Mouse (Mus musculus) MEL (cell line): ENCODE results near the gene Kifc5b.

Source experiments
- BHLHE40 ChIP-seq: IDR thresholded peaks from 2 replicates; pipeline ENCODE4 v1.6.1; 2012; ENCODE audit warnings: low read depth, mild to moderate bottlenecking, inconsistent platforms, low read length, improper control_type of control experiment, borderline replicate concordance
- MYB ChIP-seq: IDR thresholded peaks from 2 replicates; pipeline ENCODE4 v1.6.1; 2011; ENCODE audit warnings: mild to moderate bottlenecking, low read depth, low read length, improper control_type of control experiment
- POLR2A ChIP-seq, 2 experiments: IDR thresholded peaks; 2 replicates each; pipeline ENCODE4 v1.6.1; 2011 to 2012; ENCODE audit warnings: low read length in 2 of 2, mild to moderate bottlenecking in 2 of 2, control low read depth in 1 of 2, improper control_type of control experiment in 1 of 2, low read depth in 1 of 2, moderate library complexity in 1 of 2; ENCODE audit not compliant: control insufficient read depth in 1 of 2, insufficient read depth in 1 of 2, poor library complexity in 1 of 2
- SIN3A ChIP-seq: IDR thresholded peaks from 2 replicates; pipeline ENCODE4 v1.6.1; 2012; ENCODE audit warnings: low read length, improper control_type of control experiment, inconsistent platforms
- TAL1 ChIP-seq: IDR thresholded peaks from 2 replicates; pipeline ENCODE4 v1.6.1; 2012; ENCODE audit warnings: mild to moderate bottlenecking, inconsistent platforms, low read length, moderate library complexity, mixed read lengths

DNA sequence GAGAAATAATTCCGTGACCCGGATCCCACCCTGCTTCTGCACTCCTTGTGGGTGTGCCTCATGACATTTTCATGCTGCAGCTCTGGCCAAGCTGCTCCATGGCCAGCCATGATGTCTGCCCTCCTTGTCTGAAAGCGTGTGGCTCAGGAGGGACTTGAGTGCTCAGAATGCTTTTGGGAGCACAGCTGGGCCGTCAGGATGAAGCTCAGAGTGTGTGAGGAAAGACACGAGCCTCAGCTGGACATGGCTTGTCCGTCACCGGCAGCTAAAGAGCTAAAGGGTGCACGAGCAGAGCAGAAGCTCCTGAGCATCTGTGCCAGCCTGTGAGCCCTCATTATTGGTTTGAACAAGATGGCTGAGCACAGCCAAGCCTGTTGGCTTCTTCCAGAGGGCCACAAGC is 43.4 kb upstream of the Kifc5b start:
- no peak for TF ChIP-seq SIN3A
- TF ChIP-seq POLR2A (IDR thresholded peaks at IDR 0.05; ENCODE audit: control insufficient read depth in 1 of 2, insufficient read depth in 1 of 2, low read depth in 1 of 2, low read length in 2 of 2, poor library complexity in 1 of 2), result no peak
- no peak for TF ChIP-seq MYB
- no peak for TF ChIP-seq BHLHE40
- no peak for TF ChIP-seq TAL1
